Comparison of ENCODE assay signal across 9 mouse cellular contexts in the genomic region with DNA sequence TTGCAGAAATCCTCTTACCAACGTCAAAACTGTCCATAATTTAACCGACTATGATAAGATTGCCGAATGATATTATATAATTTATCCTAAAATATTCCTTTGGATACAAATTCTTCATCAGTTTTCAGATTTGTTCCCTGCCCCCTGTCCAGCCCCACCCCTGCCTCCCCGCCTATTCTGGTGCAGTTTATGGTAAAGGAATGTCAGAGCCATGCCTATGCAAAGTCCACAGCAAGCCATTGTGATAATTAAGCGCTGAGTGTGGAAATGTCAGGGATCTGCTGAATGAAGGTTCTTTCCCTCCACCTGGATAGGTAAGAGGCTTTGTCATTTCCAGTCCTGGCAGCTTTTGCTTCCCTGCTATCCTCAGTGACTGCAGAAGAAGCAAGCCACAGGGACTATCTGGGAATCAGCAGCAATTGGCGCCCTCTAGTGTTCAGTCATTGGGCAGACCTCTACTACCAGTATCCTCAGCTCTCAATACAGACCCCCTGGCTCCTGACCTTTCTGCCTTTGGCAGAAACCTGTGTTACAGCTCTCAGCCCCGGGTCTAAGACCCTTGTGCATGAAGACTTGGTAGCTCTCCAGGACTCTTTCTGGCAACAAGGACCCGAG. TPM values are rescaled to one million over a fixed set of nuclear protein-coding genes. Genes with fewer than 3 reads are reported as not detected.
DNase-seq lines count a peak whose midpoint lies in the region; ATAC-seq lines count a peak whose summit lies in the region.
"Not testable (repeated sequence)": the region's sequence is repeated elsewhere in the genome, so short reads cannot be mapped to it uniquely, and the experiment has no call there.
"Had no signal": no experiment of that assay in that cellular context is flagged by ENCODE, and none has a peak within 500 bp of the region (broad histone marks: within the 10 kb centered on the region; RNA-seq: fewer than 3 reads in every experiment).

No protein-coding gene starts in this region.

- 38% methylated on average over 8 of the region's 8 CpGs for WGBS in hindbrain, embryonic 12.5 days
- 28% methylated on average over 8 of the region's 8 CpGs for WGBS in lung, embryonic 16.5 days

- H3K4me2 ChIP-seq in hindbrain, embryonic 12.5 days (replicated peaks) = not testable (repeated sequence)
- H3K4me2 ChIP-seq in lung, embryonic 16.5 days (ENCODE audit: low read depth, low read length) = peak overlapping the region; percentile 36; the same call in 1 of the 2 replicates

- H3K27ac ChIP-seq in hindbrain, embryonic 12.5 days = not testable (repeated sequence)
- peak overlapping the region; percentile 27; the same call in 1 of the 2 replicates for H3K27ac ChIP-seq in lung, embryonic 16.5 days (ENCODE audit: low read length)

- not testable (repeated sequence) for H3K36me3 ChIP-seq in hindbrain, embryonic 12.5 days; lung, embryonic 16.5 days (ENCODE audit: control insufficient read depth, insufficient read depth, low read length)

- H3K9ac ChIP-seq in hindbrain, embryonic 12.5 days; lung, embryonic 16.5 days (ENCODE audit: low read length): not testable (repeated sequence)

- H3K9me3 ChIP-seq in hindbrain, embryonic 12.5 days (replicated peaks); lung, embryonic 16.5 days (ENCODE audit: control insufficient read depth, low read length): not testable (repeated sequence)

- ATAC-seq in hindbrain, embryonic 12.5 days (ENCODE audit: low FRiP score) = peak; percentile 94
- ATAC-seq in lung, embryonic 16.5 days (ENCODE audit: low read depth) = peak; percentile 96

- H3K27me3 ChIP-seq in hindbrain, embryonic 12.5 days; lung, embryonic 16.5 days (ENCODE audit: control insufficient read depth, insufficient read depth, low read depth, low read length): not testable (repeated sequence)

- peak; percentile 63 for DNase-seq in T-cell, adult 2 months (ENCODE audit: low spot score)
- peak; percentile 79 to 87 for DNase-seq in cerebellum, postnatal 36 days
- DNase-seq in frontal cortex, postnatal 25 days (ENCODE audit: low spot score in 2 of 2) = peak; percentile 66 to 85
- peak; percentile 87 to 88 for DNase-seq in layer of hippocampus, postnatal 10 days (ENCODE audit: low spot score in 2 of 2)
- DNase-seq in ovary, postnatal 14 days (ENCODE audit: low spot score) = peak; percentile 78
- peak; percentile 43 to 71 for DNase-seq in thymus, postnatal 10 days (ENCODE audit: low spot score in 2 of 2)

- not testable (repeated sequence) for H3K4me3 ChIP-seq in hindbrain, embryonic 12.5 days; lung, embryonic 16.5 days (ENCODE audit: low read length)

- not testable (repeated sequence) for H3K4me1 ChIP-seq in hindbrain, embryonic 12.5 days; lung, embryonic 16.5 days (replicated peaks; ENCODE audit: control insufficient read depth, insufficient read depth, low read length)

RNA-seq across cellular contexts. Expression of gene Klrb1, which starts 30.9 kb away (rescaled TPM):
- polyA plus RNA-seq in hindbrain, embryonic 12.5 days (2016; fragmentation: Nextera tagmentation; extraction: Ambion mirVana) = not detected in 2 replicates
- 1 to 10 TPM; 4.0 to 6.0 TPM for total RNA-seq in layer of hippocampus, postnatal 10 days (2021)
- not detected in 2 replicates for polyA plus RNA-seq in lung, embryonic 16.5 days (2015; fragmentation: Nextera tagmentation; extraction: Ambion mirVana)
- polyA plus RNA-seq: macrophage had no signal

RNA-seq across cellular contexts. Expression of gene Klrb1c, which starts 35.3 kb away (rescaled TPM):
- not detected in 2 replicates for polyA plus RNA-seq in hindbrain, embryonic 12.5 days (2016; fragmentation: Nextera tagmentation; extraction: Ambion mirVana)
- under 1 TPM in 1 of 2 experiments, not detected in 1; 0.20 TPM for total RNA-seq in layer of hippocampus, postnatal 10 days (2021)
- polyA plus RNA-seq in lung, embryonic 16.5 days (2015; fragmentation: Nextera tagmentation; extraction: Ambion mirVana) = 0.25 and 0.33 TPM in 2 replicates
